Mouse (Mus musculus) hindbrain, embryonic 16.5 days (tissue): ENCODE results near the gene Olfr1016. TPM values are rescaled to one million over a fixed set of nuclear protein-coding genes. Genes with fewer than 3 reads are reported as not detected.

ENCODE experiments used
- ATAC-seq: fragments of 200-750 bp; cut with Nextera tagmentation; 2 replicates; pipeline ENCODE4 v1.8.0; 2017; ENCODE audit warnings: moderate TSS enrichment, moderate library complexity
- H3K27ac ChIP-seq: fragments of 300-500 bp; sonication (generic); 2 replicates; pipeline ENCODE4 v1.5.1; 2014; ENCODE audit warnings: low read depth, mild to moderate bottlenecking, control low read depth, low read length, moderate library complexity
- H3K27me3 ChIP-seq: fragments of 300-500 bp; sonication (generic); replicated peaks from 2 replicates; pipeline ENCODE4 v1.6.1; 2014; ENCODE audit warnings: low read length; ENCODE audit not compliant: control insufficient read depth, insufficient read depth
- H3K36me3 ChIP-seq: fragments of 300-500 bp; sonication (generic); 2 replicates; pipeline ENCODE4 v1.6.1; 2014; ENCODE audit warnings: mild to moderate bottlenecking, low read length, moderate library complexity, mixed read lengths; ENCODE audit not compliant: control insufficient read depth, insufficient read depth
- H3K4me1 ChIP-seq: fragments of 300-500 bp; sonication (generic); 2 replicates; pipeline ENCODE4 v1.6.1; 2014; ENCODE audit warnings: low read depth, low read length; ENCODE audit not compliant: control insufficient read depth, insufficient read depth
- H3K4me2 ChIP-seq: fragments of 300-500 bp; sonication (generic); 2 replicates; pipeline ENCODE4 v1.6.1; 2014; ENCODE audit warnings: mild to moderate bottlenecking, low read length, control low read depth, moderate library complexity
- H3K4me3 ChIP-seq: fragments of 300-500 bp; sonication (generic); 2 replicates; pipeline ENCODE4 v1.5.1; 2014; ENCODE audit warnings: mild to moderate bottlenecking, low read length, control low read depth, moderate library complexity
- H3K9ac ChIP-seq: fragments of 300-500 bp; sonication (generic); 2 replicates; pipeline ENCODE4 v1.6.1; 2014; ENCODE audit warnings: low read depth, mild to moderate bottlenecking, control low read depth, low read length, moderate library complexity
- H3K9me3 ChIP-seq: fragments of 300-500 bp; sonication (generic); 2 replicates; pipeline ENCODE4 v1.6.1; 2014; ENCODE audit warnings: mild to moderate bottlenecking, low read length, moderate library complexity; ENCODE audit not compliant: control insufficient read depth
- WGBS: fragments of 180-500 bp; shearing (Covaris S2); extraction: QIAGEN DNeasy Blood & Tissue Kit; methylation state at CpG from one replicate; pipeline ENCODE4 v1.1.7; 2014; 5-methylcytosine and 5-hydroxymethylcytosine counted together
- polyA plus RNA-seq: library from polyadenylated mRNA; unstranded; fragments of >200 nt; fragmentation: Nextera tagmentation; extraction: Ambion mirVana; gene quantifications from 2 replicates; pipeline ENCODE4 v1.2.1, GENCODE M21; 2015

The Olfr1016 gene
- polyA plus RNA-seq = not detected in 2 replicates

DNA sequence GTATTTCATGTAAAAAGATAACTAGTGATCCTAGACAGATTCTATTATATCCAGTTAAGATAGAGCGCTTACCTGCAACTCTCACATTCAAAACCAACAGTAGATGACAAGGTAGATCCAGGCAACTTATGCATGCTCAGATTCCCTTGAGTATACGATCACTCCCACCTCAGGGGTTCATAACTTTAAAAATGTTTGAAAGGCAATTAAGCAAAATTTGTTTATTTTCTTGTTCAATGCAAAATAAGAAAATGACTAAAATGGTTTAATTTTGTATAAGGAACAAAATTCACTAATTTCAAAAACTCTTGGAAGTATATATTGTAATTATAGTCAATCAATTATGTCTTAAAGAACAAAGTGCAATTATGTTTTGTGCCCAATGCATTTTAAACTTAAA lies at the start of gene Olfr1016:
TSS of gene Olfr1016 (minus strand) at position 101 of the 400 bp plus-strand sequence.
- H3K27me3 ChIP-seq = no peaks in the 10 kb centered on the region
- H3K9ac ChIP-seq = no peak within 1 kb of the TSS
- H3K27ac ChIP-seq = no peak within 1 kb of the TSS
- H3K9me3 ChIP-seq = no peaks in the 10 kb centered on the region
- WGBS = 92% methylated on average over 2 of the region's 2 CpGs
- ATAC-seq = no peak
- H3K4me2 ChIP-seq = no peak within 1 kb of the TSS
- H3K4me3 ChIP-seq = no peak within 1 kb of the TSS
- H3K36me3 ChIP-seq = no peaks in the 10 kb centered on the region
- no peaks in the 10 kb centered on the region for H3K4me1 ChIP-seq

DNA sequence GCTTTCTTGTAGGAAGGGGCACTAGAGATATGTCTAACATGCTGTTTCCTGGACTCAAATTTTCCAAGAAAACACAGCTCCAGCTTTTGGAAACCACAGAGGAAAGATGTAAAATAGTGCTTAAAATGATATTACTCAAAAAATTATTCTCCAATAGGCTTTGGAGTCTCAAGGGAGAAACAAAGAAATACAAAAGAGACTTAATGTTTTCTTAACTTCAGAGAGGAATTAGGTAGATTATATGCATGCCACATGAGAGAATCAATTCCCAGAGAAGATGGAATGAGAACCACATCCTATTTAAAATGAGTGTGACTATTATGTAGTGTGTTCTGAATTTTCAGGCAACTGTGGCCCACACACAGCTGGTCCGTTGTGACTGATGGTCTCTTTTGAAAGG lies 44.4 kb upstream of the Olfr1016 start, which contains the start of gene Olfr1020:
TSS of gene Olfr1020 (plus strand) at position 301 of the 400 bp plus-strand sequence.
- Histone ChIP-seq H3K4me2 (no peak within 1 kb of the TSS), H3K4me1 (no peaks in the 10 kb centered on the region), H3K27me3 (no peaks in the 10 kb centered on the region), H3K9ac (no peak within 1 kb of the TSS), H3K4me3 (no peak within 1 kb of the TSS), H3K27ac (no peak within 1 kb of the TSS), H3K36me3 (no peaks in the 10 kb centered on the region), H3K9me3 (no peaks in the 10 kb centered on the region)
- ATAC-seq = no peak
- 86% methylated on average over 1 of the region's 1 CpGs for WGBS

DNA sequence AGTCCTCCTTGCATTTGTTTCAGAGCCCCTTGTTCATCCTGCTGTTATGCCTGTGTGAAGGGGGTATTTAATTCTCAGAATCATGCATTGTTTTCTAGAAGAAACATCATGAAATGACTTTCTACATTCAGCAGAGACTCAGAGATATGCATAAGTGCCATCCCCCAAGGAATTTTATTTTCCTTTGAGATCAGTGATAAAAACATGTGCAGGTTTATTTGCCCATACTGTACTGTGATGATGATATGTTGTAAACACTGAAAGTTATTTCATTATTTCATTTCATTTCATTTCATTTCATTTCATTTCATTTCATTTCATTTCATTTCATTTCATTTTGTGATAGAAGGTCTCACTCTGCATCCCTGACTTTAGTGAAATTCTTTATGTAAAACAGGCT lies 43.0 kb upstream of the Olfr1016 start, which contains the start of gene Olfr1019:
TSS of gene Olfr1019 (minus strand) at position 101 of the 400 bp plus-strand sequence.
- ATAC-seq = no peak
- no peaks in the 10 kb centered on the region for H3K27me3 ChIP-seq
- no peak within 1 kb of the TSS for H3K4me3 ChIP-seq

DNA sequence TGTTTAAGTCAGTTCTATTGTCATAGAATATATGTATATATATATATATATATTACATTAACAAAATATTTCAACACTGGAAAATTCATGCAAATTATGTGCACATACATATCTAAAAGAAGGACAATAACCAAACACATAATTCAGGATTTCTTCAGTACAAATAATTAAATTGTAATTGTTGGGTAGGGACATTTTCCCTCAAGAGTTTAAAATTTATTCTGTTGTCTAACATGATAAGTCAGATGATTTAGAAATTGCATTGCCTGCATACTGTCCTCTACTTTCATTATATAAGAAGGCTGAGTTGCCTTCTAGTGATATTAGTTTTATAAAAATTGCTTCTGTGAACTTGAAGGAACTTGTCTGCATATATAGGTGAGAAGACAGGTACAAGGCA lies 15.8 kb upstream of the Olfr1016 start, which contains the start of gene Olfr1018:
TSS of gene Olfr1018 (plus strand) at position 301 of the 400 bp plus-strand sequence.
- Histone ChIP-seq H3K9ac (no peak within 1 kb of the TSS), H3K9me3 (no peaks in the 10 kb centered on the region), H3K27ac (no peak within 1 kb of the TSS), H3K4me3 (no peak within 1 kb of the TSS), H3K36me3 (no peaks in the 10 kb centered on the region), H3K4me2 (no peak within 1 kb of the TSS), H3K27me3 (no peaks in the 10 kb centered on the region), H3K4me1 (no peaks in the 10 kb centered on the region)
- no peak for ATAC-seq

More for the DNA sequence above, 43.0 kb upstream of the Olfr1016 start, which contains the start of gene Olfr1019:
- no peak within 1 kb of the TSS for H3K9ac ChIP-seq
- H3K27ac ChIP-seq = no peak within 1 kb of the TSS
- H3K4me1 ChIP-seq = no peaks in the 10 kb centered on the region
- H3K9me3 ChIP-seq = no peaks in the 10 kb centered on the region
- H3K4me2 ChIP-seq = no peak within 1 kb of the TSS
- H3K36me3 ChIP-seq = no peaks in the 10 kb centered on the region

DNA sequence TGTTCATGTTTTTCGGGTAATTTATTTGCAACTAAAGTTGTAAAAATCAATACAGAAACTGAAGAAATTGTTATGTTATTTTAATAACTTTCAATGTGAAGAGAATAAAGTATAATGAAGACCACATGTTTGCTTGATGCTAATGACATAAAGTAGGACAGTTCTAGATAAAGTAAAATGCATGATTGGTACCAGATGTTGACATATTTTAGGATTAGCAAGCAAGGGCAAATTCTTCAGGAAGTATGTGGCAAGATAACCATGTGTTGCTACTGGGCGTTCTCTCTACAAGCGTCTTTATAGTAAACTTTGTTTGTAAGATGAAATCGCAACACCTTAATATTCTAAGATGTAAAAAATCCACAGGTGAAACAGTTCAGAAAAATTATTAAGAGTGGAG lies 2.2 kb upstream of the Olfr1016 start:
- Histone ChIP-seq H3K4me3 (no peak overlapping the region), H3K4me1 (no peaks in the 10 kb centered on the region), H3K36me3 (no peaks in the 10 kb centered on the region), H3K9ac (no peak overlapping the region), H3K9me3 (no peaks in the 10 kb centered on the region), H3K27me3 (no peaks in the 10 kb centered on the region), H3K27ac (no peak overlapping the region), H3K4me2 (no peak overlapping the region)
- WGBS = 90% methylated on average over 4 of the region's 4 CpGs
- no peak for ATAC-seq

DNA sequence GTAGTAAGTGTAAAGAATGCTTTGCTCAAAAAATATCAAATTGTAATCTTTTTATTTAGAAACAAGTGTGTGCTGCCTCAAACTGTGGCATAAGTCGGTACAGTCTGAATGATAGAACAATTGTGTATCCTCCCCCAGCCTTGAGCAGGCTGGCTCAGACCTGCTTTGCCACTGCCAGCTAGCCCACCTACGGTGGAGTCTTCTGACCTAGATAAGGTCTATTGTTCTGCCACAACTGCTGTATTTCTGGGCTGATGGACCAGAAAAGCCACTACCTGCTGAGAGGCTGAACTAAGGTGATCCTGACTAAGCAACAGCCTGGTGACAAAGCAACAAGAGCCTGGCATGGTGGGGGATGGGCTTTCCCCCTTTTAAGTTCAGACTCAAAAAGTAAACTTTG lies 10.0 kb downstream of the Olfr1016 start:
- Histone ChIP-seq H3K27me3 (no peaks in the 10 kb centered on the region), H3K4me3 (no peak overlapping the region), H3K36me3 (no peaks in the 10 kb centered on the region), H3K4me1 (no peaks in the 10 kb centered on the region), H3K27ac (no peak overlapping the region), H3K9me3 (no peaks in the 10 kb centered on the region), H3K4me2 (no peak overlapping the region), H3K9ac (no peak overlapping the region)
- WGBS = 20% methylated on average over 2 of the region's 2 CpGs
- no peak for ATAC-seq

DNA sequence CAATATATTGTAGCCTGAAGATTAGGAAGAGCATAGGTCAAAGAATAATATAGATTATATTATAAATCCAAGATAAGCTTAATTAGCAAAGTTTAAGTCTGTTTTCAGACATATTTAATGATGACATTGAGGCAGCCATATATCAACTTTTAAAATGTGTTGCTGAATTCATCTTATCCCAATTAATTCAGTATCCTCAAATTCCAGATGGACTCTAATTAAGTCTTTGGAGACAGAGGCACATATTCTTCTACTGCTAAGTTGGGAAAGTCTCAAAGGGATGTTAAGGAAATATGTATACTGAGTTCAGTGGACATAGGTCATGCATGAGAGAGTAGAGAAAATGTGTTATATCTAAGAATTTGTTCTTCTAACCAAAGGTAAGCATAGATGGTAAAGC lies 20.6 kb downstream of the Olfr1016 start, which contains the start of gene Olfr1015:
TSS of gene Olfr1015 (plus strand) at position 301 of the 400 bp plus-strand sequence.
- Histone ChIP-seq H3K4me3 (no peak within 1 kb of the TSS), H3K9ac (no peak within 1 kb of the TSS), H3K36me3 (no peaks in the 10 kb centered on the region), H3K27ac (no peak within 1 kb of the TSS), H3K4me1 (no peaks in the 10 kb centered on the region), H3K9me3 (no peaks in the 10 kb centered on the region), H3K27me3 (no peaks in the 10 kb centered on the region), H3K4me2 (no peak within 1 kb of the TSS)
- no peak for ATAC-seq

DNA sequence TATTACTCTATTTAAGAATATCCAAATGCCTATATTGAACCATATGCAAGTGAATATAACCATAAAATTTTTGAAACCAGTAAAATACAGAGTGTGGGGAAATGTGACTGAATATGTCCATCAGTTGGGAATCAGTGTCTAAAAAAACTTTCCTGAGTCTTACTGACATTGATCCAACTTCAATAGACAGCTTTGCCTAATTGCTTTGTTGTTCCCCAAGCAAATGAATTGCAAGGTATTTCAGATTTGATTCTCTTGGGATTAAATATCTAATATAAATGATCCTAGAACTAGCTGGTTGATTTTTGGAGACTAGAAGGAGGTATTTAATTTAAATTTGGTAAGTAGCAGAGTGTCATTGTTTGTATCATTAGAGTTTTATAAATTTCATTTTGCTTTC lies 29.9 kb downstream of the Olfr1016 start, which contains the start of gene Olfr1014:
TSS of gene Olfr1014 (plus strand) at position 301 of the 400 bp plus-strand sequence.
- no peak within 1 kb of the TSS for H3K27ac ChIP-seq
- no peak for ATAC-seq
- no peak within 1 kb of the TSS for H3K9ac ChIP-seq
- no peaks in the 10 kb centered on the region for H3K36me3 ChIP-seq
- no peaks in the 10 kb centered on the region for H3K27me3 ChIP-seq
- H3K4me1 ChIP-seq = no peaks in the 10 kb centered on the region
- no peak within 1 kb of the TSS for H3K4me3 ChIP-seq
- H3K9me3 ChIP-seq = no peaks in the 10 kb centered on the region
- no peak within 1 kb of the TSS for H3K4me2 ChIP-seq

DNA sequence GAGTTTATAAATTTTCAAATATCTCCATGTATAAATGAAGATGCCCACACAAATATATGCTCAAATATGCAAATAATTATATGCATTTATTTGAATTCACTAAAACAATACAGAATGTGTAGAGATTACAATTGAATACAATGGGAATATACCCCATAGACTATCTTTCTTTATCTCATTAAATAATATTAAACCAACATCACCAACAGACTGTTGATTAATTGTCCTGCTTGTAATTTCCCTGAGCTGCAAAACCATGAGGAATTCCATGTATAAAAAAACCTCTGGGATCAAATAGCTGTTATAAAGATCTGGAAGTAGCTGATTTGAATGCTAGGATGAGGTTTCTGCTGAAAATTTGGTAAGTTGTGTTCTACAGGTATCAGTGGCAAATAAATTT lies 35.5 kb downstream of the Olfr1016 start, which contains the start of gene Olfr1013:
TSS of gene Olfr1013 (plus strand) at position 301 of the 400 bp plus-strand sequence.
- ATAC-seq = no peak
- no peaks in the 10 kb centered on the region for H3K27me3 ChIP-seq
- no peak within 1 kb of the TSS for H3K27ac ChIP-seq
- H3K4me2 ChIP-seq = no peak within 1 kb of the TSS
- H3K4me1 ChIP-seq = no peaks in the 10 kb centered on the region
- H3K36me3 ChIP-seq = no peaks in the 10 kb centered on the region
- no peak within 1 kb of the TSS for H3K4me3 ChIP-seq
- no peaks in the 10 kb centered on the region for H3K9me3 ChIP-seq
- H3K9ac ChIP-seq = no peak within 1 kb of the TSS

DNA sequence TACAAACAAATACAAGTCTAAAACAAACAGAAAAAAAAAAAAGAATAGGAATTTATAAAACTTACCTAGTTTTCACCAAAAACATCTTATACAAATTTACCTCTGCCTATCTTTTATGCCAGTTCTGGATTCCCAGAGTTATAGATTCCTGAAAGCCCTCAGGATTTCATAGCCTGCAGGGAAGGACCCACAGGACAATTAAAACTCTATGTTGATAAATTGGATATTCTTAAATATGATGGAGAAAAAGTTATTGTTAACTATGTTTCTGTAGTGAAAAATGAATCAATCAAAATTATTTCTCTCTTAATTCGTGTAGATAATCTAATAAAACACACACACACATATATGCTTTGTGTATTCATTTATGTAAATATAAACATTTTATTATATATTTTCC lies 39.7 kb downstream of the Olfr1016 start, which contains the start of gene Olfr1012:
TSS of gene Olfr1012 (minus strand) at position 101 of the 400 bp plus-strand sequence.
- Histone ChIP-seq H3K9me3 (no peaks in the 10 kb centered on the region), H3K4me3 (no peak within 1 kb of the TSS), H3K9ac (no peak within 1 kb of the TSS), H3K4me1 (no peaks in the 10 kb centered on the region), H3K27me3 (no peaks in the 10 kb centered on the region), H3K27ac (no peak within 1 kb of the TSS), H3K36me3 (no peaks in the 10 kb centered on the region), H3K4me2 (no peak within 1 kb of the TSS)
- ATAC-seq = no peak
- 73% methylated on average over 1 of the region's 1 CpGs for WGBS
